Mouse (Mus musculus) bone marrow, adult 2 months (tissue): ENCODE results near the gene Atp6v1c2. TPM values are rescaled to one million over a fixed set of nuclear protein-coding genes. Genes with fewer than 3 reads are reported as not detected.
A peak's percentile ranks its signal among the peaks of the same experiment; 100 is the strongest.

Experiments
- H3K27ac ChIP-seq: fragments of 200-500 bp; 2 replicates; pipeline ENCODE4 v1.5.1; 2012; ENCODE audit warnings: low read depth, mild to moderate bottlenecking, control low read depth, inconsistent platforms, low read length; ENCODE audit not compliant: control insufficient read depth, poor library complexity, insufficient read depth
- H3K4me1 ChIP-seq: fragments of 200-500 bp; 2 replicates; pipeline ENCODE4 v1.6.1; 2011; ENCODE audit warnings: low read length; ENCODE audit not compliant: control insufficient read depth, insufficient read depth
- H3K4me3 ChIP-seq: fragments of 200-500 bp; replicated peaks from 2 replicates; pipeline ENCODE3; 2011; ENCODE audit warnings: mild to moderate bottlenecking, low read depth, low read length, control low read depth; ENCODE audit not compliant: control insufficient read depth
- CTCF ChIP-seq: fragments of 200-500 bp; IDR thresholded peaks from 2 replicates; pipeline ENCODE4 v1.5.1; 2011; ENCODE audit warnings: low read length, control low read depth; ENCODE audit not compliant: control insufficient read depth, insufficient read depth
- POLR2A ChIP-seq: fragments of 200-500 bp; IDR thresholded peaks from 2 replicates; pipeline ENCODE4 v1.6.1; 2011; ENCODE audit warnings: low read depth, mild to moderate bottlenecking, control low read depth, low read length, borderline replicate concordance; ENCODE audit not compliant: control insufficient read depth
- WGBS: fragments of 180-500 bp; shearing (Covaris S2); methylation state at CpG from one replicate; pipeline ENCODE4 v1.1.7; 2018; 5-methylcytosine and 5-hydroxymethylcytosine counted together
- polyA plus RNA-seq: library from polyadenylated mRNA; stranded (reverse); fragments of >200 nt; gene quantifications from 2 replicates; pipeline ENCODE4 v1.2.4, GENCODE M21; 2011; ENCODE audit warnings: low replicate concordance; ENCODE audit not compliant: missing spikeins, insufficient read depth, insufficient read length

Atp6v1c2 gene
- polyA plus RNA-seq, 1 experiment: 2.6 TPM

- no peaks in the 10 kb centered on the region for H3K4me1 ChIP-seq
- no peak overlapping the region for H3K27ac ChIP-seq
- WGBS: 65% methylated on average over 2 of the region's 2 CpGs
- no peak overlapping the region for H3K4me3 ChIP-seq
- TF ChIP-seq POLR2A (no peak), CTCF (no peak)
Observed at GRCm38 (mm10) chr12:17289913-17290312, 39.2 kb downstream of the Atp6v1c2 start.

GRCm38 (mm10) chr12:17289060-17289459 is 40.1 kb downstream of the Atp6v1c2 start:
- H3K4me3 ChIP-seq: no peak overlapping the region
- H3K4me1 ChIP-seq: no peaks in the 10 kb centered on the region
- no peak for TF ChIP-seq CTCF
- TF ChIP-seq POLR2A: no peak
- WGBS: 21% methylated on average over 2 of the region's 2 CpGs
- no peak overlapping the region for H3K27ac ChIP-seq

- 75% methylated on average over 4 of the region's 4 CpGs for WGBS
- Histone ChIP-seq H3K4me3 (no peak overlapping the region), H3K4me1 (no peaks in the 10 kb centered on the region), H3K27ac (no peak overlapping the region)
- TF ChIP-seq POLR2A (no peak), CTCF (no peak)
Observed at GRCm38 (mm10) chr12:17288496-17288895, 40.7 kb downstream of the Atp6v1c2 start.

GRCm38 (mm10) chr12:17273841-17274240 is 55.3 kb downstream of the Atp6v1c2 start:
- no peak for TF ChIP-seq CTCF
- TF ChIP-seq POLR2A: no peak
- WGBS: 76% methylated on average over 7 of the region's 7 CpGs
- Histone ChIP-seq H3K27ac (no peak overlapping the region), H3K4me3 (no peak overlapping the region), H3K4me1 (no peaks in the 10 kb centered on the region)

- peaks cover 1% of the 10 kb centered on the region; the same call in 1 of the 2 replicates for H3K4me1 ChIP-seq
- H3K27ac ChIP-seq: no peak overlapping the region
- no peak overlapping the region for H3K4me3 ChIP-seq
- 62% methylated on average over 1 of the region's 1 CpGs for WGBS
- TF ChIP-seq CTCF (peak; percentile 57), POLR2A (no peak)
Observed at GRCm38 (mm10) chr12:17271272-17271671, 57.9 kb downstream of the Atp6v1c2 start.

- Histone ChIP-seq H3K4me3 (peak overlapping the region; percentile 26), H3K4me1 (peaks cover 1% of the 10 kb centered on the region)
- 3% methylated on average over 4 of the region's 4 CpGs for WGBS
Observed at GRCm38 (mm10) chr12:17267316-17267715, 61.8 kb downstream of the Atp6v1c2 start.

GRCm38 (mm10) chr12:17266673-17266990 is 62.5 kb downstream of the Atp6v1c2 start:
- Histone ChIP-seq H3K27ac (peak overlapping the region; percentile 70), H3K4me3 (peak overlapping the region; percentile 94), H3K4me1 (peaks cover 1% of the 10 kb centered on the region)
- TF ChIP-seq CTCF (no peak), POLR2A (no peak)
- WGBS: 0% methylated on average over 21 of the region's 21 CpGs

More at GRCm38 (mm10) chr12:17267316-17267715, 61.8 kb downstream of the Atp6v1c2 start:
- H3K27ac ChIP-seq: no peak overlapping the region
- TF ChIP-seq CTCF: no peak
- no peak for TF ChIP-seq POLR2A

- peak within 1 kb of the TSS; percentile 70 for H3K27ac ChIP-seq
- TF ChIP-seq CTCF: no peak
- peak; percentile 91; the same call in 1 of the 2 replicates for TF ChIP-seq POLR2A
- H3K4me1 ChIP-seq: peaks cover 1% of the 10 kb centered on the region
- 3% methylated on average over 48 of the region's 48 CpGs for WGBS
- H3K4me3 ChIP-seq: peak within 1 kb of the TSS; percentile 94
Observed at GRCm38 (mm10) chr12:17265971-17266672, 63.0 kb downstream of the Atp6v1c2 start, which contains the start of gene Pdia6. Gene Pdia6, plus strand, starts transcription at chr12:17266545.
